Mouse (Mus musculus): ENCODE measurements around the gene Cep162. TPM values are rescaled to one million over a fixed set of nuclear protein-coding genes. Genes with fewer than 3 reads are reported as not detected.

The Cep162 gene
- polyA plus RNA-seq, 1 experiment: 8.3 TPM

DNA sequence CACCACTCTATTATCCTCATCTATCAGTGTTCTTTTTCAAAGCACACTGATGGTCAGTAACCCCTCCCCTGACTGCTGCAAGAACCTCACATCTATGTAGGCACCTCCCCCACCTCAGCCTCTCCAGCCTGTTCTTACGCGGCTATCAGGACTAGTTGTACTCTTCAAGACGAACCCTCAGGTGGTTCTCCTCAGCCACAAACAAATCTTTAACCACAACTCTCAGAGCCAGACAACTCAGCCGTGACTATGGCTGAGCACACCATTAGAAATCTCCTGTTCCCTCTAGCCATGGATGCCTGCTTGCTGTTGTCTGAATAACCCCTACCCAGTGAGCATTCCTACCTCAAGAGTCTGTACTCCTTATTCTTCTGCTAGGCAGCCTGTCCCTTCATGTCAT, 42.1 kb downstream of the Cep162 start:
- no peak for TF ChIP-seq CTCF (IDR thresholded peaks at IDR 0.05; ENCODE audit: control insufficient read depth, insufficient read depth, insufficient replicate concordance, low read depth, low read length)
- TF ChIP-seq POLR2A (IDR thresholded peaks at IDR 0.05; ENCODE audit: control insufficient read depth, low read depth, low read length): no peak
- Histone ChIP-seq H3K4me3 (ENCODE audit: control insufficient read depth, low read depth, low read length) (no peak overlapping the region), H3K4me1 (ENCODE audit: control insufficient read depth, insufficient read depth, low read length) (no peaks in the 10 kb centered on the region), H3K27me3 (ENCODE audit: control insufficient read depth, insufficient read depth, low read length) (no peaks in the 10 kb centered on the region), H3K36me3 (ENCODE audit: control insufficient read depth, insufficient read depth, low read length) (peaks cover 5% of the 10 kb centered on the region), H3K27ac (ENCODE audit: control insufficient read depth, insufficient read depth, low read depth, low read length) (no peak overlapping the region)

DNA sequence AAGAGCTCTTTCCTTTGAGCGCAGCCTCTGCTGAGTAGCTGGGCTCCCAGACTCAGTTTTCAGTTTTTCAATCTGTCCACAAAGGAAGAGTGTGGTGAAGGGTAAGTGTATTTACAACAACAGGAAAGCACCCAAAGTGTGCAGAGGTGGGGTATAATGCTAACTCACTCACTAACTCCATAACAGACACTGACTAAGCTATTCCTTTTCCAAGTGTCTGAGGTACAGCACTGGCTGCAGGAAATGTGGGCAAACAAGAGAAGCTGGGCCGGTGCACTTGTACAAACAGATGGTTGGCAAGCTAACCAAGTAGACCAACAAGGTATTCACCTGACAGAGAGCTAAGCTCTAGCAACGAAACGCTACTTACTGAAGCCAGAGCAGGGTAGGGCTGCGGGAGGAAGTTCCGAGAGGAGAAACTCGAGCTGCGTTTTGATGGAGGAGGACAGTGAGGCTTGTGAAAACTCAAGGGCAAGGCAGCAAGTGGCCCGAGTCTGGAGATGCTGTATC, 44.5 kb downstream of the Cep162 start:
- no peak overlapping the region for H3K27ac ChIP-seq (ENCODE audit: control insufficient read depth, insufficient read depth, low read depth, low read length)
- TF ChIP-seq POLR2A (IDR thresholded peaks at IDR 0.05; ENCODE audit: control insufficient read depth, low read depth, low read length) (no peak), CTCF (IDR thresholded peaks at IDR 0.05; ENCODE audit: control insufficient read depth, insufficient read depth, insufficient replicate concordance, low read depth, low read length) (no peak)
- H3K36me3 ChIP-seq (ENCODE audit: control insufficient read depth, insufficient read depth, low read length): peaks cover 4% of the 10 kb centered on the region

DNA sequence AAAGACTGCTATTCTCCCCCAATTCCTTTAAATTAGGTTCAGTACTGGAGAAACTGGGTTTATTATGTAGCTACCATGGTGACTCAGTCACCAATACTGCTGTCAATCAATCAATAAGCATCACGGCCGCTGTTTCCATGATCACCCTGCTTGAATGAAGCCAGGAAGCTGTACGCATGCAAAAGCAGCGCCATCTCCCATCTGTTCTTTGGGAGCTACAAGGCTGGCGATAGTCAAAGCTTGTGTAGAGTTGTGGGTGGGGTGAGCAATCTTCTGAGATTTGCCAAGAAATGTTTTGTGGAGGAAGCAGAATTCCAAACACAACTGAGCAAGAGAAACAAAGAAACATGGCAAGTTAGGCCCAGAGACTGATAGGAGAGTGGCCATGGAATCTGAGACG, 52.9 kb downstream of the Cep162 start:
- H3K4me1 ChIP-seq (ENCODE audit: control insufficient read depth, insufficient read depth, low read length): peaks cover 2% of the 10 kb centered on the region; the same call in 1 of the 2 replicates
- no peaks in the 10 kb centered on the region; the same call in none of the 2 replicates for H3K36me3 ChIP-seq (ENCODE audit: control insufficient read depth, insufficient read depth, low read length)
- no peak overlapping the region for H3K4me3 ChIP-seq (ENCODE audit: control insufficient read depth, low read depth, low read length)
- no peak for TF ChIP-seq POLR2A (IDR thresholded peaks at IDR 0.05; ENCODE audit: control insufficient read depth, low read depth, low read length)
- no peak for TF ChIP-seq CTCF (IDR thresholded peaks at IDR 0.05; ENCODE audit: control insufficient read depth, insufficient read depth, insufficient replicate concordance, low read depth, low read length)
- no peaks in the 10 kb centered on the region for H3K27me3 ChIP-seq (ENCODE audit: control insufficient read depth, insufficient read depth, low read length)
- no peak overlapping the region for H3K27ac ChIP-seq (ENCODE audit: control insufficient read depth, insufficient read depth, low read depth, low read length)

More for the DNA sequence above, 44.5 kb downstream of the Cep162 start:
- Histone ChIP-seq H3K4me3 (ENCODE audit: control insufficient read depth, low read depth, low read length) (no peak overlapping the region), H3K4me1 (ENCODE audit: control insufficient read depth, insufficient read depth, low read length) (no peaks in the 10 kb centered on the region), H3K27me3 (ENCODE audit: control insufficient read depth, insufficient read depth, low read length) (no peaks in the 10 kb centered on the region)

DNA sequence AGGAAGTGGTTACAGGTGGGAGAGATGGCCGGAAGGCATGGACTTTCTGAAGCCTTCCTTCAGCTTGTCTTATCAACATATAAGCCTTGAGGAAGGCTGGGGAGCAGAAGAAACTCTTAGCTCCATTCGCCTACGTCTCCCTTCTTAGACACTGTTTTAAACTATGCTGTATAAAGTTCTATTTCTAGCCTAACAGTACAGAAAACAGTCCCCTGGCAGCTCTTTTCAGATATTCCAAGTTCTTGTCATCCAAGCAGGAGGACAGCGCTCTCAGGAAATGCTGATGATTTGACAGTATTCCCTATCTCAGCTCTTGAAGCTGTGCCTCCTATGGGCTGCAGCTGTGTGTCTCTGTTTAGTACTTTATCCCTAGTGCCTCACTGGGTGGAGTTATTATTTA, 54.4 kb downstream of the Cep162 start:
- peaks cover 2% of the 10 kb centered on the region for H3K36me3 ChIP-seq (ENCODE audit: control insufficient read depth, insufficient read depth, low read length)
- no peak for TF ChIP-seq POLR2A (IDR thresholded peaks at IDR 0.05; ENCODE audit: control insufficient read depth, low read depth, low read length)
- TF ChIP-seq CTCF (IDR thresholded peaks at IDR 0.05; ENCODE audit: control insufficient read depth, insufficient read depth, insufficient replicate concordance, low read depth, low read length): no peak
- H3K27ac ChIP-seq (ENCODE audit: control insufficient read depth, insufficient read depth, low read depth, low read length): no peak overlapping the region
- H3K4me1 ChIP-seq (ENCODE audit: control insufficient read depth, insufficient read depth, low read length): peaks cover 2% of the 10 kb centered on the region; the same call in 1 of the 2 replicates
- no peak overlapping the region for H3K4me3 ChIP-seq (ENCODE audit: control insufficient read depth, low read depth, low read length)
- no peaks in the 10 kb centered on the region for H3K27me3 ChIP-seq (ENCODE audit: control insufficient read depth, insufficient read depth, low read length)

DNA sequence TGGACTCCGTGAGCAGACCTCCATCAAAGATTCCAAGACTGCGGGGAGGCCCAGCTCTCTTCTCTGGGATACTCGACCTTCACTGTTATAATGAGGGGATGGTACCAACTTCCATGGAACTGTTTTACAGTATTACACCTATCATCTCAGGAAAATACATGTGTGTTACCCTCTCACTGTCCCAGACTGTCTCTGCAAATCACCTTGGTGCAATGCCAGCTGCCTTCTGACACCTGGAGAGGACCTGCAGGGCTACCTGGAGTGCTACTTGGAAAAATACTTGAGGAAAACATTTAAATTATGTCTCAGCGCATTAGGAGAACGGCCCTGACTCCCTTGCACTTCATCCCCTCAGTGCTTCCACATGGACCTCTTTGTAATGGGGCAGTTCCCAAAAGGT, 54.9 kb downstream of the Cep162 start:
- H3K4me1 ChIP-seq (ENCODE audit: control insufficient read depth, insufficient read depth, low read length): peaks cover 2% of the 10 kb centered on the region; the same call in 1 of the 2 replicates
- TF ChIP-seq CTCF (IDR thresholded peaks at IDR 0.05; ENCODE audit: control insufficient read depth, insufficient read depth, insufficient replicate concordance, low read depth, low read length) (no peak), POLR2A (IDR thresholded peaks at IDR 0.05; ENCODE audit: control insufficient read depth, low read depth, low read length) (no peak)
- no peak overlapping the region for H3K27ac ChIP-seq (ENCODE audit: control insufficient read depth, insufficient read depth, low read depth, low read length)
- peaks cover 2% of the 10 kb centered on the region for H3K36me3 ChIP-seq (ENCODE audit: control insufficient read depth, insufficient read depth, low read length)
- no peak overlapping the region for H3K4me3 ChIP-seq (ENCODE audit: control insufficient read depth, low read depth, low read length)
- no peaks in the 10 kb centered on the region for H3K27me3 ChIP-seq (ENCODE audit: control insufficient read depth, insufficient read depth, low read length)

DNA sequence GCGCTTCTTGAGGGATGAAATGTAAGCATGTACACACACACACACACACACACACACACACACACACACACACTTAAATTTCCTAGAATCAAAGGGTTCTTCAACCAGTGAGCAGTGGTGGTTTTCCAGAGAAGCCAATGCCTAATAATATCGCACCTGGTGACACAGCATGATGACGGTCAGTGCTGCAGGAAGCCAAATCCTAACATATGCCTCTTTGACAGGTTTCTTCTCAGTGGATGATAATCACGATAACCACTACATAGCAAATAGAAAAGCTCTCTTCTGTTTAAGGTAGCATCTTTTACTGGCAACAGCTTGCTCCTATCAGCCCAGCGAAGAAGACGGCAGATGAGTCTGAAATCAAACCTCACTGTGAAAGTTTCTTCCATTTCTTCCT, 57.3 kb downstream of the Cep162 start:
- Histone ChIP-seq H3K27me3 (ENCODE audit: control insufficient read depth, insufficient read depth, low read length) (no peaks in the 10 kb centered on the region), H3K27ac (ENCODE audit: control insufficient read depth, insufficient read depth, low read depth, low read length) (no peak overlapping the region), H3K36me3 (ENCODE audit: control insufficient read depth, insufficient read depth, low read length) (peaks cover 2% of the 10 kb centered on the region), H3K4me3 (ENCODE audit: control insufficient read depth, low read depth, low read length) (no peak overlapping the region), H3K4me1 (ENCODE audit: control insufficient read depth, insufficient read depth, low read length) (peaks cover 2% of the 10 kb centered on the region; the same call in 1 of the 2 replicates)
- TF ChIP-seq CTCF (IDR thresholded peaks at IDR 0.05; ENCODE audit: control insufficient read depth, insufficient read depth, insufficient replicate concordance, low read depth, low read length) (no peak), POLR2A (IDR thresholded peaks at IDR 0.05; ENCODE audit: control insufficient read depth, low read depth, low read length) (no peak)

DNA sequence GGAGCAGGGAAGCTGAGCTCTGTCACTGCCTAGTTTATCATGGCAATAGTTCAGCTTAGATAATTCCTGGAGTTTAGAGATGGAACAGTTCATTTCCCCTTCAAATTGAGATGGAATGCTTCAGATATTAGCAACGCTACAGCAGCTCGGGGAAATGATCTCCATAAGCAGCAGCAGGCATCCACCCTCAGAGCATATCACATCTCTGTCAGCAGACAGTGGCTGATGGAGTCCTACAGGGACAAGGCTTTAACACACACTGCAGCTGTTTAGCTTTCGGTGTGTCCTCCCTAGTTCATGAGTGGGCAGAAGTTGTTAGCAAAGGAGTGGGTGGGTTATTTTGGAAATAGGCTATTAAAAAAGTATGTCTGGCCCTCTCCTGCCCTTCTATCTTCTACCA, 58.1 kb downstream of the Cep162 start:
- TF ChIP-seq CTCF (IDR thresholded peaks at IDR 0.05; ENCODE audit: control insufficient read depth, insufficient read depth, insufficient replicate concordance, low read depth, low read length) (no peak), POLR2A (IDR thresholded peaks at IDR 0.05; ENCODE audit: control insufficient read depth, low read depth, low read length) (no peak)
- peaks cover 2% of the 10 kb centered on the region for H3K36me3 ChIP-seq (ENCODE audit: control insufficient read depth, insufficient read depth, low read length)
- H3K27me3 ChIP-seq (ENCODE audit: control insufficient read depth, insufficient read depth, low read length): no peaks in the 10 kb centered on the region
- H3K4me1 ChIP-seq (ENCODE audit: control insufficient read depth, insufficient read depth, low read length): peaks cover 2% of the 10 kb centered on the region; the same call in 1 of the 2 replicates
- H3K27ac ChIP-seq (ENCODE audit: control insufficient read depth, insufficient read depth, low read depth, low read length): no peak overlapping the region
- H3K4me3 ChIP-seq (ENCODE audit: control insufficient read depth, low read depth, low read length): no peak overlapping the region
